Mouse (Mus musculus) heart, postnatal 4 days (tissue): ENCODE results near the gene Zar1l. TPM values are rescaled to one million over a fixed set of nuclear protein-coding genes. Genes with fewer than 3 reads are reported as not detected.
A peak's percentile ranks its signal among the peaks of the same experiment; 100 is the strongest.

ENCODE experiments used
- DNase-seq: peaks from one replicate; pipeline ENCODE4 v3.0.0; 2021
- total RNA-seq, 2 experiments: library from RNA; stranded (reverse); gene quantifications; 2 replicates each; pipeline ENCODE4 v1.2.3; 2021

Zar1l gene
- total RNA-seq, 2 experiments from 2014 or later, result not detected

DNA sequence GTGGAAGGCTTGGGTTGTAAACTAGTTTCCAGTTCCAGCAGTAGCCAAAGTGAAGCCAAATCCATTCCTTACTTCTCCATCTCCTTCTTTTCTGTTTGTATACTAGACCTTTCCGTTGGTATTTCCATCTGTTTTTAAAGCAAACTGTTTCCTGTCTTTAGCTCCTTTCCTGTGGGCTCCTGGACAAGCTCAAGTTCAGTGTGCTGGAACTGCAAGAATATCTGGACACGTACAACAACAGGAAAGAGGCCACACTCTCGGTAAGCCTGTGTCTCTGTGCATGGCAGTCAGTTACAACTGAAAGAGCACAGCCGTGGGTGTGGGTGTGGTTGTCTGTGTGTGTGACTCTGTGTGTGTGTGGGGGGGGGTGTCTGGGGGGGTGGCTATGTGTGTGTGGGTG is 39.4 kb downstream of the Zar1l start:
- no peak for DNase-seq

DNA sequence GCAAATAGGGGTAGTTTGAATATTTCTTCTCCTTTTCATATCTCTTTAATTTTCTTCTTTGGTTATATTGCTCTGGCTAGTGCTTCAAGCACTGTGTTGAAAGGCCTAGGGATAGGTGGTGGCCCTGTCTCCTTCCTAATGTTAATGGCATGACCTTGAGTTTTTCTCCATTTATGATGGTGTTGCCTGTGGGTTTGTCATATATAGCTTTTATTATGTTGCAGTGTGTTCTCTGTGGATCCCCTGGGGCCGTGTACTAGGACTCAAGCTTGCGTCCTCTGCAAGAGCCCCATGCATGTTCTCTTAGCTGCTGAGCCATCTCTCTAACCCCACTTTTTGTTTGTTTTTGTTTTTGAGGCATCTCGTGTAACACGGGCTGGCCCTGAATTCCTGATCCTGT is 40.6 kb downstream of the Zar1l start:
- no peak for DNase-seq

DNA sequence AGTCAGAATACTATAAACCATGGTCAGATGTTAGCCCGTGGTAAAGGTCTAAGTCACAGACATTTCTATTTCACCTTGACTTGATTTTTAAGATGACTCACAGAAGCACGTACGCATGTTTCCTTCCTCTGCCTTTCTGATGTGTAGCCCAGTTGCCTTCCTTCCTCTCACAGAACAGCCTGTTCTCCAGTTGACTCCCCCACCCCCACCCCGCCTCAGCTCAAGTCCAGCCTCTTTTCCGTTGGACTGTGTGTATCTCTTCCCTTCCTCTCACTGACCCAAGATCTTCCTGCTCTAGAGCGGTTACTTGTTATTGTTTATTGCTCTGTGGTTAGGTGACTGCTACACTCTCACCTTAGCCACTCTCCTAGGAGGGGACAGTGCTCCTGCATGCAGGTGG is 49.5 kb downstream of the Zar1l start:
- DNase-seq, result no peak

DNA sequence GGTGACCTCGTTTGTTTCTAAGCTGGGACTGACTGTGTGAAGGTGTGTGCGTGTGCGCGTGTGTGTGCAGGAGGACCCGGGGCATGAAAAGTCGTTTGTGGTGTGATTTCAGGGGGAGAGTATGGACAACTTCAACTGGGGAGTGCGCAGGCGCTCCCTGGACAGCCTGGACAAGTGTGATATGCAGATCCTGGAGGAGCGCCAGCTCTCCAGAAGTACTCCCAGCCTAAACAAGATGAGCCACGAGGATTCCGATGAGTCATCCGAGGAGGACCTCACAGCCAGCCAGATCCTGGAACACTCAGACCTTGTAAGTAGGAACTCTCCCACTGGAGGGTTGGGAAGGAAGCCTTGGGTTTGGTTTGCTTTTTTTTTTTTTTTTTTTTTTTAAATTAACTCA is 51.8 kb downstream of the Zar1l start:
- peak; percentile 92 for DNase-seq

DNA sequence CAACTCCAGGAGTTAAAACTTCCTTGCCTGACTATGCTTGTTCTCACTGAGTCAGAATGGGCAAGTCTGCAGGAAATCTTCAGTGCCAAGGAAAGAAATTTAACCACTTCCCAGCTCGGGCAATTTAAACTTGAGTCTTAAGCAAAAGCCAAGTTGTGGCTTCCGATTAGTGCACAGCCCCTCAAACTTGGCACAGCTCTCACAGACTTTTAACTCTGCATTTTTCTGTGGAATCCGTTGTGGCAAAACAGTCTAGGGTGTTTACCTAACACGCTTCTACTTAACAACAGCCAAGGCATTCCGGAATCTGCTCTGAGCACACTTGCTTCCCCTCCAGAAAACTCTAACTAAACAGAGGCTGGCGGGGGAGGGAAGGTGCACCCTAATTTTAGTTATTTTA is 52.7 kb downstream of the Zar1l start:
- DNase-seq, result no peak

DNA sequence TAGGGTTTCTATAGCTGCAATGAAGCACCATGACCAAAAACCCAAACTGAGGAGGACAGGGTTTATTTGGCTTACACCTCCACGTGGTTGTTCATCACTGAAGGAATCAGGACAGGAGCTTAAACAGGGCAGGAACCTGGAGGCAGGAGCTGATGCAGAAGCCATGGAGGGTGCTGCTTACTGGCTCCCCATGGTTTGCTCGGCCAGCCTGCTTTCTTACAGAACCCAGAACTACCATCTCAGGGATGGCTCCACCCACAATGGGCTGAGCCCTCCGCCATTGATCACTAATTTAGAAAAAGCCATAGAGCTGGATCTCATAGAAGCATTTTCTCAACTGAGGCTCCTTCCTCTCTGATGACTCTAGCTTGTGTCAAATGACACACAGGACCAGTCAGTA is 53.2 kb downstream of the Zar1l start:
- DNase-seq, result no peak

DNA sequence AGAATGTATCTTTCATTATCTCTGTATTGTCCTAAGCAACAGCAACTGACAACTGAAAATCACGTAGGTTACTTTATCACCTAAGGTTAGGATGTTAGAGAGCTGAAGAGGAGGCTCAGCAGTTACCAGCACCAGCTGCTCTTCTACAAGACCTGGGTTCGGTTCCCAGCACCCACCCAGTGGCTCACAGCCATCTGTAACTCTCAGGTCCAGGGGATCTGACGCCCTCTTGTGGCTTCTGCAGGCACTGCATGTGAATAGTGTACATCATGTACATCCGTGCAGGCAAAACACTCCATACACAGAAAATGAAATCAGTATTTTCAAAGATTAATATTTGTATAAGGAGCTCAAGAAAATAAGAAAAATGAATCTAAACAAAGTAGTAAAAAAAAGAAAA is 58.2 kb downstream of the Zar1l start:
- DNase-seq, result no peak

DNA sequence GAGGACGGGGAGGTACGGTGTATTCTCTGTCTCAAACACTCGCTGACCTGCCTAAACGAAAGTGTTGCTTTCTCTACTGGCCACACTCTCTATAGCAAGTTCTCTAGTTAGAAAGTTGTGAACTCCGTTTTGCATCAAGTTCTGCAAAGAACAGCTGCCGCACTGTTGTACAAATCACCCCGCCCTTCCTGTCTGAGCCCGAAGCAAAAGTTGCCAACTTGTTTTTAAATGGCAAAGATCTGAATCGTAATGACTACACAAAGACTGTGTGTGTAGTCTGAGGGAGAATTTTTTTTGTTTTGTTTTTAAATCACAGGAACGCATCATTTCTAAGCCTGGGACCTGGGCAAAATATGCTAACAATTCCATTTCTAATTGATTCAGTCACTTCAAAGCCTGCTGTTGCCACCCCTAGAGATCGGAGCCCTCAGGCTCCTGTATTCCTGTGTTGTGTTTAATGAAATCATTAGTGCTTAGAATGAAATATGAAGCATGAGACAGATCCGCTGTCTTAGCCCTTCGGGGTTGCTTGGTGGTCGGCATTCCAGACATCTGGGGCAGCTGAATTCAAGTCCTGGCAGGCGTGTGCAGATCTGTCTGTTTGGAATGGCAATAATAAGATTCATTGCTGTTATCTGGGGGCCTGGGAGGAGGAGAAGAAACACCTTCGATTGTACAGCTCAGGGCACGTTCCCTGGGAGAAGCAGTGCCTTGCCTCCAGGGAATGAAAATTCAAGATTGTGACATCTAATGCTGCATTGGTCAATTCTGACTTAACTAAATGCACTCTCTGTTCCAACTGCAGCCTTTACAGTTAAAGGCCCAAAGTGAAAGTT is 59.8 kb downstream of the Zar1l start:
- no peak for DNase-seq

DNA sequence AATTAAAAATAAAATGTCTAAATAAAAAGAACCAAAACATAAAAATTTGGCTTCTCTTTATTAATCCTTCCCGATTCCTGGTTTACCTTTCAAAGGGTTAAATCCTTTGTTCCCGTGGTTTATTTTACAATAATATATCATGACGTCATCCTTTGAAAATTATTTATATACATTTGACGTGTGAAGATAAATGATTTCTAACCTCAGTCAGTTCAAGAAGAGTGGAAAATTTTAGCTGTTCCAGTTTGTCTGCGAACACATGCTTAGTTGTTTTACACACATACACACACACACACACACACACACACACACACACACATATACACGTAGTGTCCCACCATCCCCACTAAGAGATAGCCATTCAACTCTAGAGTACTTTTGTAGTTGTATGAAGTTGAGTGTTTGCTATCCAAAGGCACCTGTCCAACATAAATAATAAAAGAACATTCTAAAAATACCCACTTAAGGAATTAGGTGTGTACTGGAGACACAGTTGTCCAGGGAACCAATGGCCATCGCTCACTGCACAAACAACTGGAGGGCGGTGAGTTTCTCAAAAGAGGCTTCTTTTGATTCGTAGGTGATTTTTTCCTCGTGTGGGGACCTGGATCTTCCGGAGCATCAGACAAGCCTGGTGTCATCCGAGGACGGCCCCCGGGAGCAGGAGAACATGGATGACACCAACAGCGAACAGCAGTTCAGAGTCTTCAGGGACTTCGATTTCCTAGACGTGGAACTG is 60.6 kb downstream of the Zar1l start:
- DNase-seq, result no peak

Other genes with a start within 250 kb of the Zar1l start
- gene Brca2, start 4.5 kb upstream of the Zar1l start, total RNA-seq, result 10 to 100 TPM; 19.6 to 22.8 TPM
- 1 to 10 TPM; 2.5 to 2.6 TPM for gene N4bp2l1, start 79.0 kb upstream of the Zar1l start, total RNA-seq
- gene N4bp2l2, start 148.0 kb upstream of the Zar1l start, total RNA-seq, result 10 to 100 TPM; 62.4 to 62.9 TPM
- gene Pds5b, start 155.6 kb upstream of the Zar1l start, total RNA-seq, result 10 to 100 TPM; 31.4 to 33.1 TPM